Mouse (Mus musculus): Measurements from ENCODE around the gene Wfdc6a.

GRCm38 (mm10) chr2:164567460-164567859 lies 17.8 kb downstream of the Wfdc6a start:
- TF ChIP-seq GATA1 (IDR thresholded peaks at IDR 0.05; ENCODE audit: low read length) (no peak), TAL1 (IDR thresholded peaks at IDR 0.05; ENCODE audit: low read length) (no peak)
